Mouse (Mus musculus) Patski (cell line): ENCODE measurements at regions not wholly inside any gene's neighbourhood (a gene's known extent, or its start where the extent isn't known, plus 50 kb on each side); places are given as distances from the start of the nearest gene placed in this dataset.

Experiments used
- ATAC-seq: fragments of 100-300 bp; one replicate; pipeline ENCODE4 v1.8.0; 2021
- CTCF ChIA-PET: fragments of 350-600 bp; sonication (Branson Sonifier 250); formaldehyde crosslinking; loops from one replicate; lab custom pipeline; 2022; ENCODE audit warnings: inconsistent platforms; lab: Charles Lee
- POLR2A ChIA-PET: fragments of 350-600 bp; sonication (Branson Sonifier 250); formaldehyde crosslinking; loops from one replicate; lab custom pipeline; 2022; ENCODE audit warnings: antibody characterized with exemption, inconsistent platforms; lab: Charles Lee
- DNase-seq: peaks from one replicate; pipeline ENCODE4 v3.0.0-alpha.2; 2011; ENCODE audit warnings: low read depth, low spot score
- H3K27me3 ChIP-seq: fragments of 371-371 bp; one replicate; pipeline ENCODE4 v1.5.1; 2021
- CTCF ChIP-seq: fragments of 100-300 bp; IDR thresholded peaks from one replicate; pipeline ENCODE4 v1.5.1; 2021
- in situ Hi-C: fragments of 300-500 bp; cut with MboI; formaldehyde crosslinking; loops from 3 replicates; pipeline ENCODE4 v1.11.1; 2018; ENCODE audit warnings: low pct_unique_long_range_greater_than_20kb, mixed read lengths

DNA sequence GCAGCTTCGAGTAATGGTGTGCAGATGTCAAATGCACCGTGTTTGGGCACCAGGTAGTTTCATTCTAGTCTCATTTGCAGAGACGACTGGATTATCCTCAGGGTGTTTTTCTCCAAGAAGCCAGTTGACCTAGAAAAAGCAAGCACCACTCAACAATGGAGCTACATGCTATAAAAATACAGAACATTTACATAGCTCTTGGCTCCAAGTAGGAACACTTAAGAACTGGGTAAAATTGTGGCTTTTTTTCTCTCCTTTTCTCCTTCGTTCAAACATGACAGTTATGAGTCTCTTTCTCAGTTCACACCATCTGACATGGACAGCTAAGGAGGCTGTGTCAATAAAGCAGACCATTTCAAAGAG, 485.8 kb downstream of the Slc4a3 start:
- POLR2A ChIA-PET: no interaction called here
- CTCF ChIA-PET: no interaction called here
- in situ Hi-C loops: no loop called here
- DNase-seq (no peak), ATAC-seq (no peak)
- no peaks in the 10 kb centered on the region for H3K27me3 ChIP-seq
- TF ChIP-seq CTCF: no peak

DNA sequence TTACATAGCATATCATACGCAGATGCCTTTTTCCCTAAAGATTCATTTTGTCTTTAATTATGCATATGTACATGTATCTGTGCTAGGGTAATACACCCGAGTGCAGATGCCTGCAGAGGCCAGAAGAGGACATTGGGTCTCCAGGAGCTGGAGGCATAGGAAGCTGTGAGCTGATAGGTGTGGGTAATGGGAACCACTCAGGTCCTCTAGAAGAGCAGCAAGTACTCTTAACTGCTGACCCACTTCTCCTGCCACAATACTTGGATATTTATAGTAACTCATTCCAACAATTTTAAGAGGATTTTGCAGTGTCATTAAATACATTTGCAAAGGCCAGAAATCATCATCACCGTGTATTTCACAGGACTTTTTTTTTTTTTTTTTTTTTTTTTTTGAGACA, 486.6 kb downstream of the Slc4a3 start:
- DNase-seq (no peak), ATAC-seq (no peak)
- POLR2A ChIA-PET: no interaction called here
- no peak for TF ChIP-seq CTCF
- CTCF ChIA-PET: no interaction called here
- no peaks in the 10 kb centered on the region for H3K27me3 ChIP-seq
- in situ Hi-C loops: no loop called here

DNA sequence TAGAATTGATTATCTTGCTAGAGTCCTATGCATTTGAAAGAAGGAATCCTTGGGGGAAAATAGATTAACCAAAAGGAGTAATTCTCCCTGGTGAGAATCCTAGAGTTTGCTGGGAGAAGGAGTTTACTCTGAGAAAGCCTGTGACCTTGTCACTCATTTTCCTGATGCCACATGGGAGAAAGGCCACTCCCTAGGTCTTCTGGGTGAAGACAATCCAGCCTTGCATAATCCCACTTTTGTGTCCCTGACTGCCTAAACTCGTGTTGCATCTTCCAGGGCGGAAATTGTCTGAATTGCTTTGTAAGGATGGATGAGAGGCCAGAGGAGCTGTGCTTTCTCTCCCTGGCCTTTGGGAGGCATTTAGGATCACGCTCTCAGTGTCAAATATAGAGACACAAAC, 490.2 kb downstream of the Slc4a3 start:
- POLR2A ChIA-PET: no interaction called here

DNA sequence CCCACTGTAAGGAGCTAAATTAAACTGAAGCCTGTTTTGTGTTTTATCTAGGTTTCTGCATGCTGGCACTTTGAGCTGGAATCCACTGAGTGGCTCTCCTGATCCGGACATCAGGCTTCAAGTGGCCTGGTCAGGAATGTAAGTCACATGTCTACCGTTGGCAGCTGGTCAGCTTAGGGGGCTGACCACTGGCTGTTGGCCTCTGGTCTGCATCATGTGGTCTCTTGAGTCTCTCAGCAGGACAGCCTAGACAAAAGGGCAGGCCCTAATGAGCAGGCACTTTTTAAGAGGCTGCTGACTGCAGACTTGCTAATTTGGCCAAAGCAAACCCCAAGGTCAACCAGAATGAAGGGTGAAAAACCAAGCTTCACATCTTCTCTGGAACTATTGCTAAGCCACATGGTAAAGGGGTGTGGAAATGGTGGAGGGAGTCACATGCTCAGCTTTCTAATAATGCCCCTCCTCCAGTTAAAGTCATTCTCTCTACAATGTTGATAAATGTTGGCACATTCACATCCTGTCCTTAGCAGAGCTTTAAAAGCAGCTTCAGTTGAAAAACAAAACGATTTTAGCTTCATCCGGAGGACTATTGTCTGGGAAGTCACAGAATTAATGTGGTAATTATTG, 493.1 kb downstream of the Slc4a3 start:
- no peak for TF ChIP-seq CTCF
- peaks cover 5% of the 10 kb centered on the region for H3K27me3 ChIP-seq
- in situ Hi-C loops: no loop called here
- ChIA-PET CTCF (no interaction called here), POLR2A (no interaction called here)
- DNase-seq (no peak), ATAC-seq (no peak)

More for the DNA sequence above, 490.2 kb downstream of the Slc4a3 start:
- CTCF ChIA-PET: no interaction called here
- no peaks in the 10 kb centered on the region for H3K27me3 ChIP-seq
- DNase-seq (no peak), ATAC-seq (no peak)
- no peak for TF ChIP-seq CTCF
- in situ Hi-C loops: no loop called here

DNA sequence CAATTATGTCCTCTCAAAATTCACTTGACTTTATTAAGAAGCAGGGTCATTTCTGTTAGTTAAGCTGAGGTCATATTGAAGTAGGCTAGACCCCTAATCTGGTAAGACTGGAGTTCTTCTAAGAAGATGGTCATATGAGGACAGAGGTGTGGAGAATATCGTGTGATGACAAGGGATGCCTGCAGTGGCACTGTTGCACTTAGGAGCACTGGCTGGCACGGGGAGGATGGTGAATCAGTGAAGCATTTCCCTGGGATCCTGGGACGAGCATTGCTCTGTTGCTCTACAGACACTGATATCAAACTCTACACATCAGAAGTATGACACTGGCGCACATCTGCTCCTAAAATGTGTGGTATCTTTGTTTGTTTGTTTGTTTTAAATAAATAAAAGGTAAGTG, 493.6 kb downstream of the Slc4a3 start:
- ChIA-PET CTCF (no interaction called here), POLR2A (no interaction called here)
- peaks cover 5% of the 10 kb centered on the region for H3K27me3 ChIP-seq
- no peak for TF ChIP-seq CTCF
- in situ Hi-C loops: no loop called here
- ATAC-seq (no peak), DNase-seq (no peak)

DNA sequence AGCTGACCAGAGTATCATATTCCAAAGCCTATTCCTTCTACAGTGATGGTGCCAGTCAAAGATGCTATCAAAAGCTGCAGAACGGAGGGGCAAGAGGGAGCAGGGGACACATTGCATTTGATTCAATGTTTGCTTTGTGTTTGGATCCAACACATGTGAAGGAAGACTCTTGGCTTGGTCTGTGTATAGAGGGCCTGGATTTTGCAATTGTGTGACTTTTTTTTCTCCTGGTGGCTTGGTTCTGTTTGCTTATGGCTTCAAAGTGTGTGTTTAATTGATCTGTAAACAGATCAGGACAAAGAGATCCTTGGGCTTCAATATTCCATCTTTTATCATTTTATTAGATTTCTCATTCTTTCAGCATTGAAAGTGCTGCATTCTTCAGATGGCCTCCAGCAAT, 504.2 kb downstream of the Slc4a3 start:
- no peak for TF ChIP-seq CTCF
- CTCF ChIA-PET: no interaction called here
- ATAC-seq (no peak), DNase-seq (no peak)
- in situ Hi-C loops: no loop called here
- H3K27me3 ChIP-seq: no peaks in the 10 kb centered on the region
- POLR2A ChIA-PET: no interaction called here

DNA sequence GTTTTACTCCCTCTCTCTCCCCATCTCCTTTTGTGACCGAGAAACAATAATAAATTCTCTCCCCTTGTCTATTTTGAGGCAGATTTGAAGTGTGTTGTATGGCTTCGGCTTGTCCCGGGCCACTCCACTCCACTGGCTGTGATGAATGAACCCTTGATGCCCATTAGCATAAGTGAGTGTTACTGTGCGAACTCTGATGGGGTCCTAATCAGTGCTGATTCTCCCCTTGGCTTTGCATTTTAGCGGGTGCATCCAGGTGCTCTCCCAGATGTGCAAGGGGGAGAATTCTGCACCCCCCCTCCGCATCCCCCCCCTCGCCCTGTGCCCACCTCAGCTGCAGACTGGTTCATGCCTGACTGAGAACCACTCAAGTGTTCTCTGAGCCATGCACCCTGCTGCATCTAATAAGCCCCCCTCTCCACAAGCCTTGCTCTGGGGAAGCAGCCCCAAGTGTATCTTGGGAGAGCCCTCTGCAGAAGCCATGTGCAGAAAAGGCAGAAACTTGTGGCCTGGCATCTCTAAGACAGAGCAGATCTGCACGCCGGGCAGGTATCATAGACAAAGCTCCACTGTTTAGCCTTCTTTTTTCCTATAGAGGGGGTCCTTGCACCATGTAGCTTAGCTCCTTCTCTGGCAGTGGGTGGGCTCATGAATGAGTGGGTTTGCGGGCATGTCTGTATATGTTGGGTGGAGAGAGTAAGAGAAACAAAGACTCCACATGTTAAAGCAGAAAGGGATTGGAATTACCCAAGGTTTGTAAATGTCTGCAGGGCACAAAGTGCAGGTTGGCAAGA, 507.5 kb downstream of the Slc4a3 start:
- POLR2A ChIA-PET: no interaction called here
- no peaks in the 10 kb centered on the region for H3K27me3 ChIP-seq
- DNase-seq: no peak
- in situ Hi-C loops: no loop called here
- CTCF ChIA-PET: no interaction called here
- no peak for ATAC-seq
- TF ChIP-seq CTCF: no peak

DNA sequence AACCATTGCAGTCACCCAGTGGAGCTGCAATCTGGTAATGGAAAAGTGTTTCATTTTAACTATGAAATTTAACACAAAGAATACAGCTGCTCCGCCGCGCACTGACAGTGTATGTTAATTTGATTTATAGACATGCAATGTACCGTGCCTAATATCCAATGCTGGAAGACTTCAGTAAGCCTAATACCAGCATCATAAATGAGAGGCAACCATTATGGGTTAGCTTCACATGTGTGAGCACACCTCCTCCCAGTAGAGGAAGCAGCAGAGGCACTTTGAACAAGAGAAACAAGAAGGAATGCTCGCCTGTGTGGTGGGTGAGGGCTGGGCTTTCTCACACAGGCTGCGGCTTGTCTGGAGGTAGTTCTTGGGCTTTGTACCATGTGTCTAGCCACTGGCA, 519.7 kb downstream of the Slc4a3 start:
- in situ Hi-C loops: no loop called here
- CTCF ChIA-PET: interaction anchor here (1.2 kb wide), 1 partner anchor 11 kb away, joined by 4 read pairs; no protein-coding TSS in a partner anchor
- TF ChIP-seq CTCF: no peak
- POLR2A ChIA-PET: no interaction called here
- no peak for DNase-seq
- no peak for ATAC-seq
- no peaks in the 10 kb centered on the region for H3K27me3 ChIP-seq

DNA sequence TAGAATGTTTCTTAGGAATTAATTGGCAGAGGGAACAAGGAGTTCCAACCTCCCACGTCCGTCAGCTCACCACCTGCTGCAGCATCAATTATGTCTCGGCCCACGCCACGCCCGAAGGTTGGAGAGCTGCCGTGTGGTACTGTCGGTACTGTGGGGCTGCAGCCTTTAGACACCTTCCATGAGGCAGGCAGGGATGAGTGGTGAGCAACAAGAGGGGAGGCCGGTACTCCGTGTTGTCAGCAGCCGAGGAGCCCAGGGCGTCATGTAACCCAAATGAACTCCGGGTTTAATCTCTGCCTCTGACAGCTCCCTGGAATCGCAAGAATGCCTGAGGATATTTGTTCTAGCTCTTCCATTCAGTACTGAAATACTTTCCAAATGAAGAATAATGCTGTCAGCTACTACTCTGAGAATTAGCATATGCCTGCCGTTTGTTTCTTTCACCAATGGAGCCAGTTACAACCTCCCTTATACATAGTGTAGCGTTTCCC, 524.8 kb downstream of the Slc4a3 start:
- no peak for TF ChIP-seq CTCF
- POLR2A ChIA-PET: no interaction called here
- no peak for DNase-seq
- CTCF ChIA-PET: no interaction called here
- ATAC-seq: no peak
- peaks cover 3% of the 10 kb centered on the region for H3K27me3 ChIP-seq
- in situ Hi-C loops: no loop called here

DNA sequence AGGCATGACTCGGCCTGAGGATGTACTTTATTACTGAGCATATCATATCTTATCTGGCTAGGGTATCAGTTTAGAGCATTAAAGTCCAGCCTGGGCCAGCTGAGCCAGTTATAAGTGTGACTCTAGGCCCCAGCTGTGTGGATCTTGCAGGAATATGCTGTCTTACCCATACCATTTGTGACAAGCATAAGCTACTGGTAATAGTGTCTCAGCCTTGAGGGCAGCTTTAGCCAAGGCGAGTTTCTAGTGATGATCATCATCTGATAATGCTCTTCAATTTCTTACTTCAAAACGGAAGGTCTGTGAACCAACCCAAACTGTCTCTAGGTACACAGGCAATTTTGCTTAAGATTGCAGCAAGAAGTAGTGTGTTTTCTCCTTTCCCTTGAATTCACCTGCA, 529.1 kb downstream of the Slc4a3 start:
- ChIA-PET POLR2A (no interaction called here), CTCF (no interaction called here)
- in situ Hi-C loops: no loop called here
- DNase-seq: no peak
- peaks cover 19% of the 10 kb centered on the region for H3K27me3 ChIP-seq
- no peak for ATAC-seq
- TF ChIP-seq CTCF: no peak

DNA sequence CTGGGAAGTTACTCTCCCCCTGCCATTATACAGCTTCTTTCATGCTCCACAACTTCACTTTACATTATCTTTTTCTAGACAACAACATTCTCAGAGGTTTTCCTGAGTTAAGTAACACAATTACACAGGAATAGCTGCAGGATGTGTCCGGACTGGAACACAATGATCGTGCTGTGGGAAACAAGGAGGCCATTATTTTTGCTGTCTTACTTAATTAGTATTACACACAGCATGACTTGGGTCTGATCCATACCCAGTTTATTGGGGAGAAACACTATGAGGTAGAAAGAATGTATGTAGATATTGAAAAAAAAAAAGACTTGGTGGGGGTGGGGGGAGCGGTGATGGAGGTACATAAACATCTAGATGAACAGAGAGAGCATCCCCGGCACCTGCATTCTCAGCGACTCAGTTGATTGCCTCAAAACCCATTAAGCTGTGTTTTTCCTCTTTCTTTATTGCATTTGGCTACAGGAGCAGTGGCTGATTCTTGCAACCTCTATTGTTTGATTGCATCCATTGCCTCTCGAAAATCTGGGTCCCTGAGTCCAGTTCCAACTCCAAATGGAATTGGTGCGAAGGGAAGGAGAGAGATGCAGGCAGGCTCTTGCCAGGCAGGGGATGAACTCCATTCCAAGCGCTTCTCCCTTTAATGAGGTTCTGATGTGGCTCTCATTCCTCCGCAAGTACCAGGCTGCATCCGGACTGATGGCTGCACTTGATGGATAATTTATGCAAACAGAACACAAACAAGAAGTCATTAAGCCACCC, 529.8 kb downstream of the Slc4a3 start:
- ATAC-seq (no peak), DNase-seq (no peak)
- peaks cover 19% of the 10 kb centered on the region for H3K27me3 ChIP-seq
- ChIA-PET CTCF (interaction anchor here (1.9 kb wide), 1 partner anchor 10 kb away, joined by 4 read pairs; no protein-coding TSS in a partner anchor), POLR2A (no interaction called here)
- no peak for TF ChIP-seq CTCF
- in situ Hi-C loops: no loop called here
